Mouse (Mus musculus) heart, embryonic 16.5 days (tissue): ENCODE data around the gene Zic2. TPM values are rescaled to one million over a fixed set of nuclear protein-coding genes. Genes with fewer than 3 reads are reported as not detected.

Experiments used
- ATAC-seq: fragments of 200-750 bp; cut with Nextera tagmentation; replicated peaks from 2 replicates; pipeline ENCODE4 v1.8.0; 2017; ENCODE audit warnings: moderate number of reproducible peaks; ENCODE audit not compliant: insufficient read depth, low FRiP score; ENCODE audit errors: extremely low read depth
- H3K27ac ChIP-seq: fragments of 300-500 bp; sonication (generic); 2 replicates; pipeline ENCODE4 v1.5.1; 2014; ENCODE audit warnings: mild to moderate bottlenecking, low read length, control low read depth, moderate library complexity
- H3K27me3 ChIP-seq: fragments of 300-500 bp; sonication (generic); 2 replicates; pipeline ENCODE4 v1.6.1; 2014; ENCODE audit warnings: low read length, mixed read lengths; ENCODE audit not compliant: control insufficient read depth, insufficient read depth
- H3K36me3 ChIP-seq: fragments of 300-500 bp; sonication (generic); 2 replicates; pipeline ENCODE4 v1.6.1; 2014; ENCODE audit not compliant: control insufficient read depth, insufficient read depth
- H3K4me1 ChIP-seq: fragments of 300-500 bp; sonication (generic); 2 replicates; pipeline ENCODE4 v1.6.1; 2014; ENCODE audit warnings: low read length, mixed read lengths; ENCODE audit not compliant: control insufficient read depth, insufficient read depth
- H3K4me2 ChIP-seq: fragments of 300-500 bp; sonication (generic); 2 replicates; pipeline ENCODE4 v1.6.1; 2014; ENCODE audit warnings: low read depth, mild to moderate bottlenecking, control low read depth, low read length
- H3K4me3 ChIP-seq: fragments of 300-500 bp; sonication (generic); 2 replicates; pipeline ENCODE4 v1.5.1; 2014; ENCODE audit warnings: mild to moderate bottlenecking, control low read depth, low read length
- H3K9ac ChIP-seq: fragments of 300-500 bp; sonication (generic); 2 replicates; pipeline ENCODE4 v1.6.1; 2014; ENCODE audit warnings: low read length, control low read depth
- H3K9me3 ChIP-seq: fragments of 300-500 bp; sonication (generic); replicated peaks from 2 replicates; pipeline ENCODE4 v1.6.1; 2016; ENCODE audit warnings: low read length; ENCODE audit not compliant: control insufficient read depth
- WGBS: fragments of 180-500 bp; shearing (Covaris S2); extraction: QIAGEN DNeasy Blood & Tissue Kit; methylation state at CpG from one replicate; pipeline ENCODE4 v1.1.7; 2014; 5-methylcytosine and 5-hydroxymethylcytosine counted together
- polyA plus RNA-seq: library from polyadenylated mRNA; unstranded; fragments of >200 nt; fragmentation: Nextera tagmentation; extraction: Ambion mirVana; gene quantifications from 2 replicates; pipeline ENCODE4 v1.2.1, GENCODE M21; 2015

The Zic2 gene
- polyA plus RNA-seq, 1 experiment from 2014 or later = not detected

DNA sequence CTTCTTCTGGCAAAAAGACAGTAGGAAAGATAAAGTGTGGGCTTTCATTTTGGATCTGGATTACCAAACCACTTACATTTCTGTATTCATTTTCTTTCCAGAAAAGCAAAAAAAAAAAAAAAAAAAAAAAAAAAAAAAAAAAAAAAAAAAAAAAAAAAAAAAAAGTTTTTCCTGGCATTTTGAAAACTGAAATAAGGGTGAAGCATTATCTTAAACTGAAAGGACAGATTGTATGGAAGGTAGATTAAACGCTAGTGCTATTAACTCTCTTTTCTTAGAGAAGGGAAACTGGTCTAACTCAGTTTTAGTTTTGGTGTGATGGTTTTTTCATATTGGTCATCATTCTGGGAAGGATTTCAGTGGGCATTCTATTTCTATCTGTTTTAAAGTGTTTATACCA, 16.8 kb downstream of the Zic2 start:
- 60% methylated on average over 1 of the region's 1 CpGs for WGBS
- Histone ChIP-seq H3K36me3 (no peaks in the 10 kb centered on the region), H3K27ac (no peak overlapping the region), H3K9ac (no peak overlapping the region), H3K4me1 (peaks cover 5% of the 10 kb centered on the region), H3K4me2 (no peak overlapping the region), H3K27me3 (peaks cover 46% of the 10 kb centered on the region), H3K4me3 (no peak overlapping the region), H3K9me3 (0 out of 2 replicates have a peak, but pooled peaks cover 2% of the 10 kb centered on the region)
- ATAC-seq = no peak

DNA sequence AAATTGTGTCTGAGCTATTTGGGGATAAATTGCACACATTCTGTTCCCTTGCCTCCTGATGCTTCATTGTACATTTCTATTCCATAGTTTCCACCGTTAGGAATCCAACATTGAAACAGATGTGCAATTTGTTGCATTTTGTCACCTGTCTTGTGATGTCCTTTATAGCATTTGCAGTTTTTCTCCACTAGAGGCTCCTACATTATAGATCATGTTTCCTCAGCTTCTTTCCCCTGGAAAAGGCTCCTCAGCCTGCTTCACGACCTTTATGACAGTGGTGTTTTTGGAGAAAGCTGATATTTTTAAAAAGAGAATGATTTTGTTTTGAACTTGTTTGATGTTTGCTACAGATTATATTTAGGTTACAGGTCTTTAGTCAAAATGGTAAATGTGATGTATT, 33.8 kb downstream of the Zic2 start:
- 17% methylated on average over 2 of the region's 2 CpGs for WGBS
- no peaks in the 10 kb centered on the region for H3K36me3 ChIP-seq
- 0 out of 2 replicates have a peak, but pooled peaks cover 4% of the 10 kb centered on the region for H3K27me3 ChIP-seq
- H3K4me1 ChIP-seq = no peaks in the 10 kb centered on the region
- H3K9me3 ChIP-seq = no peaks in the 10 kb centered on the region
- H3K4me3 ChIP-seq = no peak overlapping the region
- H3K4me2 ChIP-seq = no peak overlapping the region
- ATAC-seq = no peak
- H3K27ac ChIP-seq = no peak overlapping the region
- H3K9ac ChIP-seq = no peak overlapping the region

DNA sequence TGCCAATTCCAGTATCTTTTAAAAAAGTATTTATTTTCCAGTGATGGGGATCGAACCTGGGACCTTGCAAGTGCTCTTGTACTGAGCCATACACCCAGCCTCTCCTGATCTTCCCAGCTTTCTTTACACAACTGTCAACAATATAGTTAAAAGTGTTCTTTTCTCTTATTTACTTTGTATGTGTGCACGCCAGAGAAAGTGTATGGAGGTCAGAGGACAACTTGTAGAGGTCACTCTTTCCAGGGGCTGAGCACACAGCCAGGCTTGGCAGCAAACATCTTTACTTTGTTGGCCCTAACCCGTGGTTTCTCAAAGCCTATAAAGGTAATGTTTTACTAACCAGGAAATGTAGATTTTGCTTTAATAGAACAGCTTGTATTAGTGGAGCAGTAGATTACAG, 36.3 kb downstream of the Zic2 start:
- H3K36me3 ChIP-seq = no peaks in the 10 kb centered on the region
- no peak overlapping the region for H3K4me3 ChIP-seq
- no peaks in the 10 kb centered on the region for H3K4me1 ChIP-seq
- WGBS = 67% methylated on average over 3 of the region's 3 CpGs
- no peak overlapping the region for H3K9ac ChIP-seq
- no peak for ATAC-seq
- H3K4me2 ChIP-seq = no peak overlapping the region
- H3K27ac ChIP-seq = no peak overlapping the region
- no peaks in the 10 kb centered on the region for H3K9me3 ChIP-seq
- H3K27me3 ChIP-seq = 0 out of 2 replicates have a peak, but pooled peaks cover 4% of the 10 kb centered on the region

DNA sequence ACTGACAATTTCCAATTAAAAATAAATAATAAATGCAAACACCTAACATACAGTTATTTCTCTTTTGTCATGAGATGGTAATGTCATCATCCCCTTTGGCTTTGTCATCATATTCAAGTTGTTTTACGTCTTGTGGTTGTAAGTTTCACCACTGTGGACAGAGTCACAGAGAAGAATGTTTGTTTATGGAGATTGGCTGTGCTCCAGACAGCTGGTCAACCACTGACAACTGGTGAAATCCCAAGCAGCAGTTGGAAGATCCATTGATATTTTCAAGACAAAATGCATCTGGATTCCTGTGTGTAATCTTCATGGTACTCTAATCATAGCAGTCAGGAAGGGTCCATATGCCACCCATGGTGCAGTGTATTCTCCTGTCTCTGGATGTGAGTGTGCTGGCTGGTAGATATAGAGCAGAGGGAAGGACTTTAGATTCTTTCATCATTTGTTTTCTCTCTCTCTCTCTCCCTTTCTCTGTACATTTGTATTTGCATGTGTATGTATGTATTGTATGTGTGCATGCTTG, 38.3 kb downstream of the Zic2 start:
- Histone ChIP-seq H3K4me3 (no peak overlapping the region), H3K4me1 (no peaks in the 10 kb centered on the region), H3K27me3 (0 out of 2 replicates have a peak, but pooled peaks cover 4% of the 10 kb centered on the region), H3K4me2 (no peak overlapping the region), H3K27ac (no peak overlapping the region), H3K9ac (no peak overlapping the region), H3K9me3 (no peaks in the 10 kb centered on the region), H3K36me3 (no peaks in the 10 kb centered on the region)
- WGBS = 41% methylated on average over 1 of the region's 1 CpGs
- no peak for ATAC-seq

DNA sequence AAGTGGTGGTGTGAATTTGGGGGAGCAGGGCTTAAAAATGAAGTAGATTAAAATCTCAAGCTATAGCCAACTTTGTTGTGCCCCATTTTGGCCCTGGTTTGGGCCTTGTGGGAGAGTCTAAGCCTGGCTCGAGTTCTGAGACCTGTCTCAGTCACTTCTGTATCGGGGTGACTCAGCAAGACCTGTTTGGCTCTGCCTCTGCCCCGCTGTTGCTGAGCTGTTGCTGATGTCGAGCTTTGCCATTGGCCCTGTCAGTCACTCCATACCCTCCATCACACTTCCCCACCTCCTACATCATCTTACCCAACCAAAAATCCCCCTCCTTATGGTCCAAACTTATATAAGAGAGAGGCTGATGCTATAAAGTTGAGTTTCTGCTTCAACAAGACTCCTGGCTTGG, 53.2 kb downstream of the Zic2 start:
- 65% methylated on average over 4 of the region's 4 CpGs for WGBS
- H3K9ac ChIP-seq = no peak overlapping the region
- H3K4me2 ChIP-seq = no peak overlapping the region
- no peaks in the 10 kb centered on the region for H3K27me3 ChIP-seq
- no peaks in the 10 kb centered on the region for H3K36me3 ChIP-seq
- H3K27ac ChIP-seq = no peak overlapping the region
- H3K4me1 ChIP-seq = peaks cover 2% of the 10 kb centered on the region; the same call in 1 of the 2 replicates
- H3K9me3 ChIP-seq = peaks cover 7% of the 10 kb centered on the region; the same call in 1 of the 2 replicates
- ATAC-seq = no peak
- no peak overlapping the region for H3K4me3 ChIP-seq

Other genes with a start within 250 kb of the Zic2 start
- not detected in 2 replicates for gene Gm5089, start 24.3 kb upstream of the Zic2 start, polyA plus RNA-seq
- not detected in 2 replicates for gene Zic5, start 9.8 kb upstream of the Zic2 start, polyA plus RNA-seq
- gene Gm10837, start 15.2 kb downstream of the Zic2 start, polyA plus RNA-seq = not detected in 2 replicates
- gene Pcca, start 58.9 kb downstream of the Zic2 start, polyA plus RNA-seq = 31.5 and 32.2 TPM in 2 replicates